Mouse (Mus musculus): ENCODE data around the gene Tsnax. TPM values are rescaled to one million over a fixed set of nuclear protein-coding genes. Genes with fewer than 3 reads are reported as not detected.

Gene Tsnax
- total RNA-seq, 1 experiment = 46.9 TPM

- no peak overlapping the region for H3K27ac ChIP-seq (ENCODE audit: insufficient read depth, low read depth, low read length, poor library complexity, severe bottlenecking)
- TF ChIP-seq ZNF384 (IDR thresholded peaks at IDR 0.05; ENCODE audit: low read depth, low read length) (no peak), HCFC1 (IDR thresholded peaks at IDR 0.05; ENCODE audit: borderline replicate concordance, insufficient read depth, low read length) (no peak), MAFK (IDR thresholded peaks at IDR 0.05; ENCODE audit: insufficient read depth, low read depth, low read length) (no peak), CHD2 (IDR thresholded peaks at IDR 0.05; ENCODE audit: low read depth, low read length) (no peak), ZC3H11A (IDR thresholded peaks at IDR 0.05; ENCODE audit: borderline replicate concordance, low read depth, low read length) (no peak)
- DNase-seq (ENCODE audit: low read depth, low spot score) = no peak
- no peaks in the 10 kb centered on the region for H3K9me3 ChIP-seq (ENCODE audit: control insufficient read depth, insufficient read depth, low read depth, low read length)
- in situ Hi-C loops (cut with MboI; ENCODE audit: low sequenced_read_pairs in 2 of 2, unreplicated experiment in 2 of 2) = no loop called here
- no peak overlapping the region for H3K4me3 ChIP-seq (ENCODE audit: insufficient read depth in 1 of 2, low read depth in 1 of 2, low read length in 2 of 2, poor library complexity in 1 of 2, severe bottlenecking in 1 of 2)
- no peaks in the 10 kb centered on the region for H3K36me3 ChIP-seq (ENCODE audit: control insufficient read depth, insufficient read depth, low read length, poor library complexity, severe bottlenecking)
- H3K9ac ChIP-seq (ENCODE audit: insufficient read depth, low read depth, low read length, poor library complexity, severe bottlenecking) = no peak overlapping the region
- no peaks in the 10 kb centered on the region; a peak in 1 of 4 replicates for H3K4me1 ChIP-seq (ENCODE audit: control insufficient read depth in 2 of 2, insufficient read depth in 2 of 2, low read length in 2 of 2, poor library complexity in 1 of 2)
These were observed 61.8 kb downstream of the Tsnax start for GRCm38 (mm10) chr8:125074581-125074980.

GRCm38 (mm10) chr8:125075389-125075788 lies 62.6 kb downstream of the Tsnax start:
- TF ChIP-seq CHD2 (IDR thresholded peaks at IDR 0.05; ENCODE audit: low read depth, low read length) (no peak), ZNF384 (IDR thresholded peaks at IDR 0.05; ENCODE audit: low read depth, low read length) (no peak), MAFK (IDR thresholded peaks at IDR 0.05; ENCODE audit: insufficient read depth, low read depth, low read length) (no peak), ZC3H11A (IDR thresholded peaks at IDR 0.05; ENCODE audit: borderline replicate concordance, low read depth, low read length) (no peak), HCFC1 (IDR thresholded peaks at IDR 0.05; ENCODE audit: borderline replicate concordance, insufficient read depth, low read length) (no peak)
- no peaks in the 10 kb centered on the region; a peak in 1 of 4 replicates for H3K4me1 ChIP-seq (ENCODE audit: control insufficient read depth in 2 of 2, insufficient read depth in 2 of 2, low read length in 2 of 2, poor library complexity in 1 of 2)
- H3K36me3 ChIP-seq (ENCODE audit: control insufficient read depth, insufficient read depth, low read length, poor library complexity, severe bottlenecking) = no peaks in the 10 kb centered on the region
- no peak for DNase-seq (ENCODE audit: low read depth, low spot score)
- in situ Hi-C loops (cut with MboI; ENCODE audit: low sequenced_read_pairs in 2 of 2, unreplicated experiment in 2 of 2) = no loop called here
- H3K9ac ChIP-seq (ENCODE audit: insufficient read depth, low read depth, low read length, poor library complexity, severe bottlenecking) = no peak overlapping the region
- H3K27ac ChIP-seq (ENCODE audit: insufficient read depth, low read depth, low read length, poor library complexity, severe bottlenecking) = no peak overlapping the region
- no peaks in the 10 kb centered on the region for H3K9me3 ChIP-seq (ENCODE audit: control insufficient read depth, insufficient read depth, low read depth, low read length)
- no peak overlapping the region for H3K4me3 ChIP-seq (ENCODE audit: insufficient read depth in 1 of 2, low read depth in 1 of 2, low read length in 2 of 2, poor library complexity in 1 of 2, severe bottlenecking in 1 of 2)

DNA sequence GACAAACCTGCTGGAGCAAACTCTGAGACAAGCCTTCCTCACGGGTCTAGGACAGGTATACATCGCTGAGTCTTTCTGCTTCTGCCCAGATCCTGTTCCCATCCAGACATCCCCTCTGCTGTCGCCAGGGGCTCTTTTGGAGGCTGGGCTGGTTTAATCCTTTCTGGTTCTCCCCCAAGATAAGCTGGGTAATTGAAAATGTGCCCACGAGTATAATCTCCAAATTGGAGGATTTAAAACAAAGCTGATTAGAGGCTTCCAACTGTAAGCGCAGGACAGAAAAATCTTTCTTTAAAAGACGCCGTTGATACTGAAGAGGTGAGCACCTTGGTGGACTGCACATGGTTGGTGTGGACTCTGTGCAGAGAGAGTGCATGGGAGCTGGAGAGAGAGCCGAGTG lies 64.5 kb downstream of the Tsnax start:
- H3K27ac ChIP-seq (ENCODE audit: insufficient read depth, low read depth, low read length, poor library complexity, severe bottlenecking) = no peak overlapping the region
- no peaks in the 10 kb centered on the region for H3K9me3 ChIP-seq (ENCODE audit: control insufficient read depth, insufficient read depth, low read depth, low read length)
- in situ Hi-C loops (cut with MboI; ENCODE audit: low sequenced_read_pairs in 2 of 2, unreplicated experiment in 2 of 2) = no loop called here

DNA sequence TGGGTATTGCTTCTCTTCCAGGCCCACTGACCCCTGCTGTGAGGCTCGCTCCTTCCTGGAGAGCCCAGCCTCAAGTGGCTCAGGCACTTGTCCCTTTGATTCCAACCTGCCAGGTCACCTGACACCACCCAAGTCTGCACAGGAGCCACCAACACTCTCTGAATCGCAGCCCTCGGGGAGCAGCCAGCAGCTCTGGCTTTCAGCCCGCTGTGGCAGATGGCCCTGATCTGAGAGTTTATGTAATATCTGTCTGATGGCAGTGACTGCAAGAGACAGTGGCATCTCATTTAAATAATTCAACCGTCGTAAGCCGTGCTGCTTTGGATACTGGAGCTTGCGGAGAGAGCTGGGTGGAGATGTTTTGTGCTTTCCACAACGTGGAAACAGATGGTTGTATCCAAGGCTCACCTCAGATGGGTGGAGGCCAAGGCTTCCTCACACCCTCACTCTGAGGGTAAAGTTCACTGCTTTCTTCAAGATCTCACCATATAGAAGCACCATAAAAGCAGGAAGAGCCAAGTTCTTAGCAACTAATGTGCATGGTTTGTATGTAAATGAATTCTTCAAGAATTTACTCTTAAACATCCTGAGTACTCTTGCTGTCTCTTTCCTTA lies 66.1 kb downstream of the Tsnax start:
- Histone ChIP-seq H3K9me3 (ENCODE audit: control insufficient read depth, insufficient read depth, low read depth, low read length) (no peaks in the 10 kb centered on the region), H3K4me3 (ENCODE audit: insufficient read depth in 1 of 2, low read depth in 1 of 2, low read length in 2 of 2, poor library complexity in 1 of 2, severe bottlenecking in 1 of 2) (no peak overlapping the region), H3K36me3 (ENCODE audit: control insufficient read depth, insufficient read depth, low read length, poor library complexity, severe bottlenecking) (no peaks in the 10 kb centered on the region), H3K4me1 (ENCODE audit: control insufficient read depth in 2 of 2, insufficient read depth in 2 of 2, low read length in 2 of 2, poor library complexity in 1 of 2) (no peaks in the 10 kb centered on the region), H3K27ac (ENCODE audit: insufficient read depth, low read depth, low read length, poor library complexity, severe bottlenecking) (no peak overlapping the region), H3K9ac (ENCODE audit: insufficient read depth, low read depth, low read length, poor library complexity, severe bottlenecking) (no peak overlapping the region)
- no peak for TF ChIP-seq ZC3H11A (IDR thresholded peaks at IDR 0.05; ENCODE audit: borderline replicate concordance, low read depth, low read length)
- TF ChIP-seq HCFC1 (IDR thresholded peaks at IDR 0.05; ENCODE audit: borderline replicate concordance, insufficient read depth, low read length) = no peak
- DNase-seq (ENCODE audit: low read depth, low spot score) = no peak
- in situ Hi-C loops (cut with MboI; ENCODE audit: low sequenced_read_pairs in 2 of 2, unreplicated experiment in 2 of 2) = no loop called here

More for the DNA sequence above, 64.5 kb downstream of the Tsnax start:
- DNase-seq (ENCODE audit: low read depth, low spot score) = no peak
- no peaks in the 10 kb centered on the region for H3K36me3 ChIP-seq (ENCODE audit: control insufficient read depth, insufficient read depth, low read length, poor library complexity, severe bottlenecking)
- TF ChIP-seq CHD2 (IDR thresholded peaks at IDR 0.05; ENCODE audit: low read depth, low read length) (no peak), ZNF384 (IDR thresholded peaks at IDR 0.05; ENCODE audit: low read depth, low read length) (no peak), ZC3H11A (IDR thresholded peaks at IDR 0.05; ENCODE audit: borderline replicate concordance, low read depth, low read length) (no peak), MAFK (IDR thresholded peaks at IDR 0.05; ENCODE audit: insufficient read depth, low read depth, low read length) (no peak)
- H3K4me1 ChIP-seq (ENCODE audit: control insufficient read depth in 2 of 2, insufficient read depth in 2 of 2, low read length in 2 of 2, poor library complexity in 1 of 2) = no peaks in the 10 kb centered on the region; a peak in 1 of 4 replicates
- H3K9ac ChIP-seq (ENCODE audit: insufficient read depth, low read depth, low read length, poor library complexity, severe bottlenecking) = no peak overlapping the region
- H3K4me3 ChIP-seq (ENCODE audit: insufficient read depth in 1 of 2, low read depth in 1 of 2, low read length in 2 of 2, poor library complexity in 1 of 2, severe bottlenecking in 1 of 2) = no peak overlapping the region

Measured in ES-E14 (cell line).